Mouse (Mus musculus) frontal cortex, postnatal 25 days (tissue): ENCODE measurements at regions not wholly inside any gene's neighbourhood (a gene's known extent, or its start where the extent isn't known, plus 50 kb on each side); places are given as distances from the start of the nearest gene placed in this dataset.

Experiments used
- DNase-seq, 2 experiments: peaks; one replicate each; pipeline ENCODE4 v3.0.0; 2022; ENCODE audit warnings: low spot score in 2 of 2

GRCm38 (mm10) chr1:69376923-69377706, 269.3 kb upstream of the Erbb4 start:
- no peak for DNase-seq

- DNase-seq: no peak
Measured at GRCm38 (mm10) chr1:69375246-69375645, 267.4 kb upstream of the Erbb4 start.

- no peak for DNase-seq
Measured at GRCm38 (mm10) chr1:69370078-69370477, 262.2 kb upstream of the Erbb4 start.

GRCm38 (mm10) chr1:69367531-69367930, 259.7 kb upstream of the Erbb4 start:
- no peak for DNase-seq

GRCm38 (mm10) chr1:69364069-69364468, 256.2 kb upstream of the Erbb4 start:
- no peak for DNase-seq

- DNase-seq: no peak
Measured at GRCm38 (mm10) chr1:69357548-69357947, 249.7 kb upstream of the Erbb4 start.

GRCm38 (mm10) chr1:69350417-69350816, 242.6 kb upstream of the Erbb4 start:
- DNase-seq: no peak

GRCm38 (mm10) chr1:69349826-69350225, 242.0 kb upstream of the Erbb4 start:
- DNase-seq: no peak

- DNase-seq: no peak
Measured at GRCm38 (mm10) chr1:69342100-69342499, 234.2 kb upstream of the Erbb4 start.

GRCm38 (mm10) chr1:69340481-69340880, 232.6 kb upstream of the Erbb4 start:
- no peak for DNase-seq

GRCm38 (mm10) chr1:69331418-69332254, 223.8 kb upstream of the Erbb4 start:
- no peak for DNase-seq

- no peak for DNase-seq
Measured at GRCm38 (mm10) chr1:69329399-69329798, 221.5 kb upstream of the Erbb4 start.

- DNase-seq: no peak
Measured at GRCm38 (mm10) chr1:69326711-69327110, 218.9 kb upstream of the Erbb4 start.

GRCm38 (mm10) chr1:69319526-69319925, 211.7 kb upstream of the Erbb4 start:
- DNase-seq: no peak

GRCm38 (mm10) chr1:69296816-69297215, 189.0 kb upstream of the Erbb4 start:
- no peak for DNase-seq

- no peak for DNase-seq
Measured at GRCm38 (mm10) chr1:69291329-69291728, 183.5 kb upstream of the Erbb4 start.

- DNase-seq: no peak
Measured at GRCm38 (mm10) chr1:69286374-69286773, 178.5 kb upstream of the Erbb4 start.

GRCm38 (mm10) chr1:69277428-69277827, 169.6 kb upstream of the Erbb4 start:
- no peak for DNase-seq

GRCm38 (mm10) chr1:69247691-69248090, 139.8 kb upstream of the Erbb4 start:
- no peak for DNase-seq

GRCm38 (mm10) chr1:69242289-69242909, 134.5 kb upstream of the Erbb4 start:
- no peak for DNase-seq

- DNase-seq: peak; percentile 64 to 66
Measured at GRCm38 (mm10) chr1:69241502-69242214, 133.8 kb upstream of the Erbb4 start.

- no peak for DNase-seq
Measured at GRCm38 (mm10) chr1:69227864-69228263, 120.0 kb upstream of the Erbb4 start.
